Mouse (Mus musculus): Measurements from ENCODE around the gene Xlr3a. TPM values are rescaled to one million over a fixed set of nuclear protein-coding genes. Genes with fewer than 3 reads are reported as not detected.
"Not testable (repeated sequence)": the region's sequence is repeated elsewhere in the genome, so short reads cannot be mapped to it uniquely, and the experiment has no call there.

Gene Xlr3a
- polyA plus RNA-seq (2015; fragmentation: Nextera tagmentation; extraction: Ambion mirVana), result 2.7 and 7.4 TPM in 2 replicates

- peak; percentile 12 for DNase-seq (ENCODE audit: low spot score)
These were observed at the start of gene Xlr3a for GRCm38 (mm10) chrX:73096941-73097508. Gene Xlr3a (minus strand): TSS chrX:73097095.

GRCm38 (mm10) chrX:73143218-73143618 is 46.3 kb upstream of the Xlr3a start:
- not testable (repeated sequence) for H3K27ac ChIP-seq (replicated peaks); H3K36me3 ChIP-seq (ENCODE audit: control insufficient read depth, insufficient read depth, low read length); H3K9me3 ChIP-seq (ENCODE audit: control insufficient read depth, low read length); DNase-seq (ENCODE audit: low spot score); H3K4me2 ChIP-seq (replicated peaks; ENCODE audit: low read depth); H3K4me1 ChIP-seq (replicated peaks; ENCODE audit: control insufficient read depth, insufficient read depth); H3K4me3 ChIP-seq (ENCODE audit: low read depth, low read length); H3K9ac ChIP-seq (ENCODE audit: low read length); H3K27me3 ChIP-seq (ENCODE audit: control insufficient read depth, insufficient read depth, low read length)
- ATAC-seq (ENCODE audit: low FRiP score, low TSS enrichment), result 0 out of 2 replicates have a peak, but pooled peaks have one; percentile 21
- WGBS, result no CpG with 5 or more reads among the region's 7 CpGs

More at GRCm38 (mm10) chrX:73096941-73097508, at the start of gene Xlr3a:
- H3K9me3 ChIP-seq (ENCODE audit: control insufficient read depth, low read length); H3K36me3 ChIP-seq (ENCODE audit: control insufficient read depth, insufficient read depth, low read length); H3K4me2 ChIP-seq (replicated peaks; ENCODE audit: low read depth); H3K4me1 ChIP-seq (replicated peaks; ENCODE audit: control insufficient read depth, insufficient read depth); H3K27me3 ChIP-seq (ENCODE audit: control insufficient read depth, insufficient read depth, low read length); H3K27ac ChIP-seq (replicated peaks); H3K9ac ChIP-seq (ENCODE audit: low read length); H3K4me3 ChIP-seq (ENCODE audit: low read depth, low read length); ATAC-seq (ENCODE audit: low FRiP score, low TSS enrichment): not testable (repeated sequence)
- WGBS, result 73% methylated on average over 13 of the region's 13 CpGs

GRCm38 (mm10) chrX:73122859-73123829 is 26.2 kb upstream of the Xlr3a start:
- not testable (repeated sequence) for H3K27ac ChIP-seq (replicated peaks); H3K4me2 ChIP-seq (replicated peaks; ENCODE audit: low read depth); DNase-seq (ENCODE audit: low spot score); H3K9me3 ChIP-seq (ENCODE audit: control insufficient read depth, low read length); H3K36me3 ChIP-seq (ENCODE audit: control insufficient read depth, insufficient read depth, low read length); H3K27me3 ChIP-seq (ENCODE audit: control insufficient read depth, insufficient read depth, low read length); H3K9ac ChIP-seq (ENCODE audit: low read length); H3K4me3 ChIP-seq (ENCODE audit: low read depth, low read length); H3K4me1 ChIP-seq (replicated peaks; ENCODE audit: control insufficient read depth, insufficient read depth)
- no CpG with 5 or more reads among the region's 12 CpGs for WGBS
- 0 out of 2 replicates have a peak, but pooled peaks have one; percentile 32 for ATAC-seq (ENCODE audit: low FRiP score, low TSS enrichment)

- not testable (repeated sequence) for ATAC-seq (ENCODE audit: low FRiP score, low TSS enrichment); H3K4me1 ChIP-seq (replicated peaks; ENCODE audit: control insufficient read depth, insufficient read depth); H3K9me3 ChIP-seq (ENCODE audit: control insufficient read depth, low read length); H3K27me3 ChIP-seq (ENCODE audit: control insufficient read depth, insufficient read depth, low read length); H3K4me2 ChIP-seq (replicated peaks; ENCODE audit: low read depth); DNase-seq (ENCODE audit: low spot score); H3K9ac ChIP-seq (ENCODE audit: low read length); H3K36me3 ChIP-seq (ENCODE audit: control insufficient read depth, insufficient read depth, low read length); H3K27ac ChIP-seq (replicated peaks); H3K4me3 ChIP-seq (ENCODE audit: low read depth, low read length)
- WGBS, result no CpG with 5 or more reads among the region's 7 CpGs
These were observed 19.9 kb upstream of the Xlr3a start, which contains the start of gene Gm14685 for GRCm38 (mm10) chrX:73116747-73117146. Gene Gm14685 (plus strand): TSS chrX:73117047.

- not testable (repeated sequence) for H3K4me1 ChIP-seq (replicated peaks; ENCODE audit: control insufficient read depth, insufficient read depth); H3K27ac ChIP-seq (replicated peaks); H3K36me3 ChIP-seq (ENCODE audit: control insufficient read depth, insufficient read depth, low read length); H3K4me3 ChIP-seq (ENCODE audit: low read depth, low read length); ATAC-seq (ENCODE audit: low FRiP score, low TSS enrichment); H3K27me3 ChIP-seq (ENCODE audit: control insufficient read depth, insufficient read depth, low read length); H3K9me3 ChIP-seq (ENCODE audit: control insufficient read depth, low read length); DNase-seq (ENCODE audit: low spot score); H3K9ac ChIP-seq (ENCODE audit: low read length); H3K4me2 ChIP-seq (replicated peaks; ENCODE audit: low read depth)
- 81% methylated on average over 18 of the region's 19 CpGs for WGBS
These were observed 14.4 kb downstream of the Xlr3a start, which contains the start of gene Xlr4a for GRCm38 (mm10) chrX:73082267-73083055. Gene Xlr4a (minus strand): TSS chrX:73082478.

- not testable (repeated sequence) for H3K4me3 ChIP-seq (ENCODE audit: low read depth, low read length); H3K4me1 ChIP-seq (replicated peaks; ENCODE audit: control insufficient read depth, insufficient read depth); H3K9me3 ChIP-seq (ENCODE audit: control insufficient read depth, low read length); H3K4me2 ChIP-seq (replicated peaks; ENCODE audit: low read depth); DNase-seq (ENCODE audit: low spot score); H3K36me3 ChIP-seq (ENCODE audit: control insufficient read depth, insufficient read depth, low read length); H3K27ac ChIP-seq (replicated peaks); H3K27me3 ChIP-seq (ENCODE audit: control insufficient read depth, insufficient read depth, low read length); H3K9ac ChIP-seq (ENCODE audit: low read length)
- WGBS, result no CpG with 5 or more reads among the region's 5 CpGs
- 0 out of 2 replicates have a peak, but pooled peaks have one; percentile 42 for ATAC-seq (ENCODE audit: low FRiP score, low TSS enrichment)
These were observed 30.1 kb downstream of the Xlr3a start for GRCm38 (mm10) chrX:73066765-73067312.
